In genomic region chr7:27342595-27342994, GRCm38 (mm10) we compare ENCODE assay signal across 16 mouse cellular contexts. TPM values are rescaled to one million over a fixed set of nuclear protein-coding genes. Genes with fewer than 3 reads are reported as not detected.
DNase-seq lines count a peak whose midpoint lies in the region; ATAC-seq and TF ChIP-seq lines count a peak whose summit lies in the region.
"Had no signal": no experiment of that assay in that cellular context is flagged by ENCODE, and none has a peak within 500 bp of the region (broad histone marks: within the 10 kb centered on the region; RNA-seq: fewer than 3 reads in every experiment).

No protein-coding gene starts in this region.

- H3K4me2 ChIP-seq in forebrain, postnatal 0 days (ENCODE audit: low read depth): no peak overlapping the region
- H3K4me2 ChIP-seq in forebrain, embryonic 12.5 days: no peak overlapping the region
- H3K4me2 ChIP-seq in stomach, postnatal 0 days (replicated peaks; ENCODE audit: low read depth): no peak overlapping the region
- H3K4me2 ChIP-seq: embryonic facial prominence, embryonic 12.5 days; kidney, embryonic 15.5 days had no signal

- TF ChIP-seq CTCF in forebrain, postnatal 0 days (IDR thresholded peaks at IDR 0.05; ENCODE audit: low read depth): peak; percentile 35
- peak; percentile 38; the same call in 1 of the 2 replicates for TF ChIP-seq CTCF in bone marrow macrophage, adult 2 months (IDR thresholded peaks at IDR 0.05; ENCODE audit: low read depth, low read length)
- peak; percentile 60 for TF ChIP-seq CTCF in stomach, postnatal 0 days (IDR thresholded peaks at IDR 0.05; ENCODE audit: low read depth)

- DNase-seq in forebrain, postnatal 0 days: no peak
- DNase-seq in retina, postnatal 1 day: peak; percentile 53
- no peak for DNase-seq in retina, embryonic 14.5 days (ENCODE audit: low spot score)
- DNase-seq in stomach, postnatal 0 days (ENCODE audit: low spot score): no peak
- DNase-seq in gastrocnemius, postnatal 14 days: no peak
- no peak for DNase-seq in left cerebral cortex, adult 11 months (ENCODE audit: low spot score)
- DNase-seq: adrenal gland, postnatal 10 days; cerebellum, adult 11-12 months; midbrain, embryonic 14.5 days had no signal

- H3K36me3 ChIP-seq in forebrain, postnatal 0 days (ENCODE audit: insufficient read depth): peaks cover 41% of the 10 kb centered on the region
- H3K36me3 ChIP-seq in forebrain, embryonic 12.5 days (replicated peaks): peaks cover 51% of the 10 kb centered on the region
- H3K36me3 ChIP-seq in stomach, postnatal 0 days (ENCODE audit: control insufficient read depth, insufficient read depth, low read length): peaks cover 6% of the 10 kb centered on the region; the same call in 1 of the 2 replicates

- intact Hi-C loops in gastrocnemius, postnatal 14 days (cut with DNase I; ENCODE audit: low total_unique reads): loop anchor here (5.0 kb wide), 1 partner anchor 40 kb away; no protein-coding TSS in a partner anchor

- TF ChIP-seq POLR2A in bone marrow macrophage, adult 2 months (IDR thresholded peaks at IDR 0.05; ENCODE audit: borderline replicate concordance, low read depth, low read length): no peak

- no peaks in the 10 kb centered on the region for H3K9me3 ChIP-seq in forebrain, postnatal 0 days (ENCODE audit: low read length)
- no peaks in the 10 kb centered on the region for H3K9me3 ChIP-seq in forebrain, embryonic 12.5 days
- no peaks in the 10 kb centered on the region for H3K9me3 ChIP-seq in stomach, postnatal 0 days (ENCODE audit: control insufficient read depth, low read length)
- H3K9me3 ChIP-seq: embryonic facial prominence, embryonic 12.5 days; kidney, embryonic 15.5 days had no signal

- H3K4me3 ChIP-seq in forebrain, postnatal 0 days (ENCODE audit: low read depth, low read length): no peak overlapping the region
- no peak overlapping the region for H3K4me3 ChIP-seq in forebrain, embryonic 12.5 days (replicated peaks)
- H3K4me3 ChIP-seq in bone marrow macrophage, adult 2 months (ENCODE audit: insufficient read depth, low read length): no peak overlapping the region
- H3K4me3 ChIP-seq in stomach, postnatal 0 days (ENCODE audit: low read depth, low read length): no peak overlapping the region
- H3K4me3 ChIP-seq: embryonic facial prominence, embryonic 12.5 days; kidney, embryonic 15.5 days; left cerebral cortex, adult 2 months had no signal

- H3K27ac ChIP-seq in forebrain, postnatal 0 days (ENCODE audit: low read depth, low read length): no peak overlapping the region
- no peak overlapping the region for H3K27ac ChIP-seq in forebrain, embryonic 12.5 days
- H3K27ac ChIP-seq in bone marrow macrophage, adult 2 months (ENCODE audit: insufficient read depth, low read depth, low read length): no peak overlapping the region
- H3K27ac ChIP-seq in stomach, postnatal 0 days (replicated peaks): no peak overlapping the region
- H3K27ac ChIP-seq: embryonic facial prominence, embryonic 12.5 days; kidney, embryonic 15.5 days; left cerebral cortex, adult 2 months had no signal

- 46% methylated on average over 4 of the region's 4 CpGs for WGBS in forebrain, postnatal 0 days
- WGBS in forebrain, embryonic 12.5 days: 29% methylated on average over 4 of the region's 4 CpGs
- 50% methylated on average over 4 of the region's 4 CpGs for WGBS in stomach, postnatal 0 days

- H3K4me1 ChIP-seq in forebrain, postnatal 0 days (ENCODE audit: insufficient read depth): peaks cover 7% of the 10 kb centered on the region; the same call in 1 of the 2 replicates
- peaks cover 10% of the 10 kb centered on the region for H3K4me1 ChIP-seq in forebrain, embryonic 12.5 days
- peaks cover 6% of the 10 kb centered on the region for H3K4me1 ChIP-seq in bone marrow macrophage, adult 2 months (ENCODE audit: control insufficient read depth, insufficient read depth, low read length)
- H3K4me1 ChIP-seq in stomach, postnatal 0 days (replicated peaks; ENCODE audit: control insufficient read depth, insufficient read depth): no peaks in the 10 kb centered on the region

- no peak overlapping the region for H3K9ac ChIP-seq in forebrain, postnatal 0 days
- H3K9ac ChIP-seq in forebrain, embryonic 12.5 days: no peak overlapping the region
- H3K9ac ChIP-seq in stomach, postnatal 0 days (ENCODE audit: low read length): no peak overlapping the region
- H3K9ac ChIP-seq: embryonic facial prominence, embryonic 12.5 days; kidney, embryonic 15.5 days had no signal

- no peak for TF ChIP-seq EP300 in stomach, postnatal 0 days (optimal IDR thresholded peaks at IDR 0.05)

- ATAC-seq in forebrain, postnatal 0 days: no peak
- ATAC-seq in forebrain, embryonic 12.5 days (ENCODE audit: low FRiP score): no peak
- ATAC-seq in stomach, postnatal 0 days (ENCODE audit: low FRiP score, low TSS enrichment): no peak

- 0 out of 2 replicates have a peak, but pooled peaks cover 1% of the 10 kb centered on the region for H3K27me3 ChIP-seq in forebrain, postnatal 0 days (ENCODE audit: insufficient read depth, low read length)
- H3K27me3 ChIP-seq in forebrain, embryonic 12.5 days: peaks cover 16% of the 10 kb centered on the region
- H3K27me3 ChIP-seq in stomach, postnatal 0 days (ENCODE audit: control insufficient read depth, insufficient read depth, low read length): no peaks in the 10 kb centered on the region

RNA-seq across cellular contexts. Expression of gene Ltbp4, which starts 5.1 kb away (rescaled TPM):
- total RNA-seq in forebrain, postnatal 0 days (2014; rRNA removed): 13.4 and 26.7 TPM in 2 replicates
- 8.3 and 11.7 TPM in 2 replicates for polyA plus RNA-seq in forebrain, postnatal 0 days (2015; fragmentation: Nextera tagmentation; extraction: Ambion mirVana)
- polyA plus RNA-seq in forebrain, embryonic 12.5 days (2016; fragmentation: Nextera tagmentation; extraction: Ambion mirVana): 12.4 and 16.5 TPM in 2 replicates
- 0.84 TPM in 1 of 2 replicates, not detected in the other for polyA plus RNA-seq in bone marrow macrophage, adult 2 months (2012; ENCODE audit: insufficient read depth, insufficient read length, missing spikeins)
- 81.0 and 94.8 TPM in 2 replicates for polyA plus RNA-seq in stomach, postnatal 0 days (2015; fragmentation: Nextera tagmentation; extraction: Ambion mirVana)
- 100 to 1,000 TPM; 122 to 151 TPM for total RNA-seq in gastrocnemius, postnatal 14 days (2021)

RNA-seq across cellular contexts. Expression of gene Shkbp1, which starts 13.2 kb away (rescaled TPM):
- 30.2 and 35.6 TPM in 2 replicates for total RNA-seq in forebrain, postnatal 0 days (2014; rRNA removed)
- 31.8 and 33.1 TPM in 2 replicates for polyA plus RNA-seq in forebrain, postnatal 0 days (2015; fragmentation: Nextera tagmentation; extraction: Ambion mirVana)
- polyA plus RNA-seq in forebrain, embryonic 12.5 days (2016; fragmentation: Nextera tagmentation; extraction: Ambion mirVana): 77.1 and 81.2 TPM in 2 replicates
- 51.0 and 60.8 TPM in 2 replicates for polyA plus RNA-seq in bone marrow macrophage, adult 2 months (2012; ENCODE audit: insufficient read depth, insufficient read length, missing spikeins)
- polyA plus RNA-seq in stomach, postnatal 0 days (2015; fragmentation: Nextera tagmentation; extraction: Ambion mirVana): 26.3 and 27.3 TPM in 2 replicates
- 1 to 10 TPM; 3.5 to 5.3 TPM for total RNA-seq in gastrocnemius, postnatal 14 days (2021)

RNA-seq across cellular contexts. Expression of gene Gm20479, which starts 14.6 kb away (rescaled TPM):
- total RNA-seq in forebrain, postnatal 0 days (2014; rRNA removed): not detected in 2 replicates
- not detected in 2 replicates for polyA plus RNA-seq in forebrain, postnatal 0 days (2015; fragmentation: Nextera tagmentation; extraction: Ambion mirVana)
- polyA plus RNA-seq in forebrain, embryonic 12.5 days (2016; fragmentation: Nextera tagmentation; extraction: Ambion mirVana): 1.5 TPM in 1 of 2 replicates, not detected in the other
- 10.4 TPM in 1 of 2 replicates, not detected in the other for polyA plus RNA-seq in bone marrow macrophage, adult 2 months (2012; ENCODE audit: insufficient read depth, insufficient read length, missing spikeins)
- 0.28 and 0.57 TPM in 2 replicates for polyA plus RNA-seq in stomach, postnatal 0 days (2015; fragmentation: Nextera tagmentation; extraction: Ambion mirVana)
- total RNA-seq in gastrocnemius, postnatal 14 days (2021): under 1 TPM in 1 of 2 experiments, not detected in 1; 0.90 TPM
- total RNA-seq: heart, adult 8-10 months; left cerebral cortex, adult 2 months had no signal
- polyA plus RNA-seq: midbrain, embryonic 14.5 days; neural tube, embryonic 14.5 days had no signal
